Mouse (Mus musculus) megakaryocyte, embryonic 14.5 days (primary cell): ENCODE data around the gene Ahdc1.

ENCODE experiments used
- FLI1 ChIP-seq: IDR thresholded peaks from 2 replicates; pipeline ENCODE4 v1.6.1; 2012; ENCODE audit warnings: low read length, inconsistent platforms, mixed read lengths
- GATA1 ChIP-seq: IDR thresholded peaks from 3 replicates; pipeline ENCODE4 v1.6.1; 2012; ENCODE audit warnings: mixed read lengths, low read length, inconsistent platforms, borderline replicate concordance

- TF ChIP-seq GATA1 = no peak
- no peak for TF ChIP-seq FLI1
These were observed 2.3 kb downstream of the Ahdc1 start for GRCm38 (mm10) chr4:133013266-133013891.
